Mouse (Mus musculus) natural killer cell, adult 2 months (primary cell): ENCODE data around the gene Fcgr1.
A peak's percentile ranks its signal among the peaks of the same experiment; 100 is the strongest.
"Not testable (repeated sequence)": the region's sequence is repeated elsewhere in the genome, so short reads cannot be mapped to it uniquely, and the experiment has no call there.

Source experiments
- DNase-seq, 2 experiments: peaks; one replicate each; pipeline ENCODE4 v3.0.0; 2022; ENCODE audit warnings: low spot score in 2 of 2

Gene Fcgr1

GRCm38 (mm10) chr3:96249034-96249345, 44.8 kb downstream of the Fcgr1 start:
- no peak for DNase-seq

- DNase-seq = no peak
Observed at GRCm38 (mm10) chr3:96248141-96249033, 45.4 kb downstream of the Fcgr1 start.

- no peak for DNase-seq
Observed at GRCm38 (mm10) chr3:96247356-96248140, 46.2 kb downstream of the Fcgr1 start.

GRCm38 (mm10) chr3:96246427-96246856, 47.3 kb downstream of the Fcgr1 start, which contains the start of gene Hist2h3c1:
Hist2h3c1 (plus strand) TSS chr3:96246685.
- DNase-seq = not testable (repeated sequence)

GRCm38 (mm10) chr3:96246018-96246417, 47.8 kb downstream of the Fcgr1 start:
- DNase-seq = not testable (repeated sequence)

- DNase-seq = peak; percentile 79 to 87
Observed at GRCm38 (mm10) chr3:96245003-96245886, 48.5 kb downstream of the Fcgr1 start, which contains the start of gene Hist2h2aa1. Hist2h2aa1 (plus strand) TSS chr3:96245497.

- DNase-seq = no peak
Observed at GRCm38 (mm10) chr3:96243921-96244572, 49.7 kb downstream of the Fcgr1 start.

- no peak for DNase-seq
Observed at GRCm38 (mm10) chr3:96240799-96241197, 53.0 kb downstream of the Fcgr1 start.

GRCm38 (mm10) chr3:96239949-96240798, 53.6 kb downstream of the Fcgr1 start, which contains the start of gene Hist2h2aa2:
Hist2h2aa2 (minus strand) TSS chr3:96240276.
- DNase-seq = peak; percentile 93 to 94

GRCm38 (mm10) chr3:96238954-96239793, 54.6 kb downstream of the Fcgr1 start, which contains the start of gene Hist2h3c2:
Hist2h3c2 (minus strand) TSS chr3:96239127.
- peak; percentile 44 to 56 for DNase-seq

- DNase-seq = no peak
Observed at GRCm38 (mm10) chr3:96237904-96238511, 55.8 kb downstream of the Fcgr1 start.

GRCm38 (mm10) chr3:96237335-96237903, 56.4 kb downstream of the Fcgr1 start:
- DNase-seq = no peak

GRCm38 (mm10) chr3:96236834-96237334, 56.9 kb downstream of the Fcgr1 start:
- DNase-seq = no peak

- DNase-seq = no peak
Observed at GRCm38 (mm10) chr3:96235836-96236235, 57.9 kb downstream of the Fcgr1 start.

- no peak for DNase-seq
Observed at GRCm38 (mm10) chr3:96234914-96235313, 58.9 kb downstream of the Fcgr1 start.
